Mouse (Mus musculus) intestine, postnatal 0 days (tissue): ENCODE results near the gene Fam76a. TPM values are rescaled to one million over a fixed set of nuclear protein-coding genes. Genes with fewer than 3 reads are reported as not detected.

ENCODE experiments used
- ATAC-seq: fragments of 200-750 bp; cut with Nextera tagmentation; 2 replicates; pipeline ENCODE4 v1.8.0; 2017; ENCODE audit warnings: mild to moderate bottlenecking, moderate TSS enrichment, moderate library complexity
- H3K27ac ChIP-seq: fragments of 300-500 bp; sonication (generic); 2 replicates; pipeline ENCODE4 v1.5.1; 2014; ENCODE audit warnings: mild to moderate bottlenecking, low read depth, low read length, moderate library complexity
- H3K27me3 ChIP-seq: fragments of 300-500 bp; sonication (generic); replicated peaks from 2 replicates; pipeline ENCODE4 v1.6.1; 2014; ENCODE audit warnings: low read length, mixed read lengths; ENCODE audit not compliant: control insufficient read depth, insufficient read depth
- H3K36me3 ChIP-seq: fragments of 300-500 bp; sonication (generic); 2 replicates; pipeline ENCODE4 v1.6.1; 2014; ENCODE audit warnings: mild to moderate bottlenecking, moderate library complexity; ENCODE audit not compliant: control insufficient read depth, insufficient read depth
- H3K4me1 ChIP-seq: fragments of 300-500 bp; sonication (generic); replicated peaks from 2 replicates; pipeline ENCODE4 v1.6.1; 2014; ENCODE audit warnings: antibody characterized with exemption, low read length, mixed read lengths; ENCODE audit not compliant: control insufficient read depth, insufficient read depth
- H3K4me2 ChIP-seq: fragments of 300-500 bp; sonication (generic); replicated peaks from 2 replicates; pipeline ENCODE4 v1.6.1; 2014; ENCODE audit warnings: low read depth, mild to moderate bottlenecking, moderate library complexity
- H3K4me3 ChIP-seq: fragments of 300-500 bp; sonication (generic); 2 replicates; pipeline ENCODE4 v1.5.1; 2014; ENCODE audit warnings: low read depth, low read length
- H3K9ac ChIP-seq: fragments of 300-500 bp; sonication (generic); 2 replicates; pipeline ENCODE4 v1.6.1; 2014; ENCODE audit warnings: mild to moderate bottlenecking, low read depth, low read length
- H3K9me3 ChIP-seq: fragments of 300-500 bp; sonication (generic); 2 replicates; pipeline ENCODE4 v1.6.1; 2016; ENCODE audit warnings: mixed run types; ENCODE audit not compliant: control insufficient read depth
- CTCF ChIP-seq: sonication (generic); IDR thresholded peaks from 2 replicates; pipeline ENCODE4 v1.5.1; 2016; ENCODE audit warnings: low read depth, mild to moderate bottlenecking, control low read depth, antibody characterized with exemption, moderate library complexity
- WGBS: fragments of 180-500 bp; shearing (Covaris S2); extraction: QIAGEN DNeasy Blood & Tissue Kit; methylation state at CpG from one replicate; pipeline ENCODE4 v1.1.7; 2014; 5-methylcytosine and 5-hydroxymethylcytosine counted together
- polyA plus RNA-seq: library from polyadenylated mRNA; unstranded; fragments of >200 nt; fragmentation: Nextera tagmentation; extraction: Ambion mirVana; gene quantifications from 2 replicates; pipeline ENCODE4 v1.2.1, GENCODE M21; 2015

Fam76a gene
- polyA plus RNA-seq, 1 experiment from 2014 or later = 46.5 TPM

GRCm38 (mm10) chr4:132905843-132906360 lies 16.5 kb downstream of the Fam76a start:
- H3K9me3 ChIP-seq = no peaks in the 10 kb centered on the region
- no peak overlapping the region for H3K9ac ChIP-seq
- H3K36me3 ChIP-seq = peaks cover 79% of the 10 kb centered on the region
- H3K27me3 ChIP-seq = no peaks in the 10 kb centered on the region
- H3K4me1 ChIP-seq = no peaks in the 10 kb centered on the region
- H3K4me3 ChIP-seq = no peak overlapping the region
- no peak for ATAC-seq
- TF ChIP-seq CTCF = no peak
- peak overlapping the region; percentile 28; the same call in 1 of the 2 replicates for H3K27ac ChIP-seq
- 86% methylated on average over 5 of the region's 5 CpGs for WGBS
- H3K4me2 ChIP-seq = no peak overlapping the region

- Histone ChIP-seq H3K4me2 (no peak overlapping the region), H3K36me3 (peaks cover 75% of the 10 kb centered on the region), H3K4me3 (no peak overlapping the region), H3K27ac (peak overlapping the region; percentile 58), H3K9me3 (no peaks in the 10 kb centered on the region), H3K4me1 (no peaks in the 10 kb centered on the region), H3K9ac (no peak overlapping the region), H3K27me3 (no peaks in the 10 kb centered on the region)
- no peak for TF ChIP-seq CTCF
- WGBS = 66% methylated on average over 9 of the region's 9 CpGs
- no peak for ATAC-seq
Measured at GRCm38 (mm10) chr4:132904765-132905309, 17.5 kb downstream of the Fam76a start.

GRCm38 (mm10) chr4:132904071-132904470 lies 18.3 kb downstream of the Fam76a start:
- no peak overlapping the region for H3K9ac ChIP-seq
- H3K4me2 ChIP-seq = no peak overlapping the region
- no peak for TF ChIP-seq CTCF
- no peak for ATAC-seq
- H3K4me1 ChIP-seq = no peaks in the 10 kb centered on the region
- WGBS = 82% methylated on average over 2 of the region's 2 CpGs
- no peaks in the 10 kb centered on the region for H3K9me3 ChIP-seq
- H3K27me3 ChIP-seq = no peaks in the 10 kb centered on the region
- peak overlapping the region; percentile 58 for H3K27ac ChIP-seq
- peaks cover 68% of the 10 kb centered on the region for H3K36me3 ChIP-seq
- no peak overlapping the region for H3K4me3 ChIP-seq

- Histone ChIP-seq H3K4me2 (peak overlapping the region; percentile 14; the same call in 1 of the 2 replicates), H3K9ac (no peak overlapping the region), H3K27ac (no peak overlapping the region), H3K9me3 (no peaks in the 10 kb centered on the region), H3K4me3 (no peak overlapping the region), H3K36me3 (peaks cover 27% of the 10 kb centered on the region), H3K4me1 (no peaks in the 10 kb centered on the region), H3K27me3 (no peaks in the 10 kb centered on the region)
- 71% methylated on average over 9 of the region's 9 CpGs for WGBS
- ATAC-seq = peak; percentile 66
- TF ChIP-seq CTCF = no peak
Measured at GRCm38 (mm10) chr4:132898197-132898596, 24.2 kb downstream of the Fam76a start.

GRCm38 (mm10) chr4:132894402-132894801 lies 28.0 kb downstream of the Fam76a start:
- TF ChIP-seq CTCF = no peak
- Histone ChIP-seq H3K4me2 (no peak overlapping the region), H3K4me1 (no peaks in the 10 kb centered on the region), H3K9ac (no peak overlapping the region), H3K27ac (no peak overlapping the region), H3K9me3 (no peaks in the 10 kb centered on the region), H3K27me3 (no peaks in the 10 kb centered on the region), H3K4me3 (no peak overlapping the region), H3K36me3 (no peaks in the 10 kb centered on the region)
- no peak for ATAC-seq
- 11% methylated on average over 7 of the region's 7 CpGs for WGBS

GRCm38 (mm10) chr4:132884844-132885374 lies 37.4 kb downstream of the Fam76a start:
- no peaks in the 10 kb centered on the region for H3K9me3 ChIP-seq
- H3K4me2 ChIP-seq = peak overlapping the region; percentile 87
- H3K9ac ChIP-seq = peak overlapping the region; percentile 97
- peak overlapping the region; percentile 89 for H3K4me3 ChIP-seq
- no peaks in the 10 kb centered on the region for H3K27me3 ChIP-seq
- WGBS = 8% methylated on average over 9 of the region's 9 CpGs
- 0 out of 2 replicates have a peak overlapping the region, but pooled peaks have one; percentile 94 for H3K27ac ChIP-seq
- peak; percentile 11; the same call in 1 of the 2 replicates for ATAC-seq
- peaks cover 5% of the 10 kb centered on the region for H3K4me1 ChIP-seq
- H3K36me3 ChIP-seq = 0 out of 2 replicates have a peak, but pooled peaks cover 6% of the 10 kb centered on the region
- no peak for TF ChIP-seq CTCF
